Mouse (Mus musculus): ENCODE data around the gene Ifi214.
"Not testable (repeated sequence)": the region's sequence is repeated elsewhere in the genome, so short reads cannot be mapped to it uniquely, and the experiment has no call there.

- not testable (repeated sequence) for TF ChIP-seq POLR2A, CTCF (IDR thresholded peaks at IDR 0.05; ENCODE audit: extremely low read depth, insufficient read depth, low read length)
Measured at GRCm38 (mm10) chr1:173480399-173481181, 55.2 kb downstream of the Ifi214 start.
